Mouse (Mus musculus): ENCODE measurements at regions not wholly inside any gene's neighbourhood (a gene's known extent, or its start where the extent isn't known, plus 50 kb on each side); places are given as distances from the start of the nearest gene placed in this dataset.

GRCm38 (mm10) chr14:104410730-104411129 lies 57.1 kb downstream of the Pou4f1 start:
- no peaks in the 10 kb centered on the region for H3K27me3 ChIP-seq (ENCODE audit: control insufficient read depth, insufficient read depth, low read length)
- no peak for DNase-seq
- H3K4me1 ChIP-seq (replicated peaks; ENCODE audit: control insufficient read depth, insufficient read depth, low read length): no peaks in the 10 kb centered on the region
- no peaks in the 10 kb centered on the region for H3K36me3 ChIP-seq (ENCODE audit: control insufficient read depth, insufficient read depth, low read length)
- TF ChIP-seq CTCF (IDR thresholded peaks at IDR 0.05; ENCODE audit: borderline replicate concordance, control insufficient read depth, extremely low read depth, insufficient read depth, low read length, poor library complexity) (no peak), POLR2A (IDR thresholded peaks at IDR 0.05; ENCODE audit: control insufficient read depth, extremely low read depth, insufficient read depth, low read length, poor library complexity) (no peak)
- 45% methylated on average over 2 of the region's 2 CpGs for WGBS
- no peak overlapping the region for H3K27ac ChIP-seq (ENCODE audit: control insufficient read depth, insufficient read depth, low read length)
- H3K4me3 ChIP-seq (ENCODE audit: control insufficient read depth, insufficient read depth, low read length): no peak overlapping the region

GRCm38 (mm10) chr14:104410292-104410691 lies 57.5 kb downstream of the Pou4f1 start:
- TF ChIP-seq POLR2A (IDR thresholded peaks at IDR 0.05; ENCODE audit: control insufficient read depth, extremely low read depth, insufficient read depth, low read length, poor library complexity) (no peak), CTCF (IDR thresholded peaks at IDR 0.05; ENCODE audit: borderline replicate concordance, control insufficient read depth, extremely low read depth, insufficient read depth, low read length, poor library complexity) (no peak)
- no peak for DNase-seq
- WGBS: 74% methylated on average over 6 of the region's 6 CpGs
- Histone ChIP-seq H3K4me1 (replicated peaks; ENCODE audit: control insufficient read depth, insufficient read depth, low read length) (no peaks in the 10 kb centered on the region), H3K27ac (ENCODE audit: control insufficient read depth, insufficient read depth, low read length) (no peak overlapping the region), H3K36me3 (ENCODE audit: control insufficient read depth, insufficient read depth, low read length) (no peaks in the 10 kb centered on the region), H3K27me3 (ENCODE audit: control insufficient read depth, insufficient read depth, low read length) (no peaks in the 10 kb centered on the region), H3K4me3 (ENCODE audit: control insufficient read depth, insufficient read depth, low read length) (no peak overlapping the region)

- no peak for DNase-seq
- no peak for TF ChIP-seq CTCF (IDR thresholded peaks at IDR 0.05; ENCODE audit: borderline replicate concordance, control insufficient read depth, extremely low read depth, insufficient read depth, low read length, poor library complexity)
- TF ChIP-seq POLR2A (IDR thresholded peaks at IDR 0.05; ENCODE audit: control insufficient read depth, extremely low read depth, insufficient read depth, low read length, poor library complexity): no peak
- no peak overlapping the region for H3K4me3 ChIP-seq (ENCODE audit: control insufficient read depth, insufficient read depth, low read length)
- no peaks in the 10 kb centered on the region for H3K4me1 ChIP-seq (replicated peaks; ENCODE audit: control insufficient read depth, insufficient read depth, low read length)
- H3K36me3 ChIP-seq (ENCODE audit: control insufficient read depth, insufficient read depth, low read length): no peaks in the 10 kb centered on the region
- H3K27ac ChIP-seq (ENCODE audit: control insufficient read depth, insufficient read depth, low read length): no peak overlapping the region
- 93% methylated on average over 3 of the region's 3 CpGs for WGBS
- no peaks in the 10 kb centered on the region for H3K27me3 ChIP-seq (ENCODE audit: control insufficient read depth, insufficient read depth, low read length)
Observed at GRCm38 (mm10) chr14:104406062-104406461, 61.7 kb downstream of the Pou4f1 start.

- H3K36me3 ChIP-seq (ENCODE audit: control insufficient read depth, insufficient read depth, low read length): no peaks in the 10 kb centered on the region
- no peaks in the 10 kb centered on the region for H3K27me3 ChIP-seq (ENCODE audit: control insufficient read depth, insufficient read depth, low read length)
- H3K27ac ChIP-seq (ENCODE audit: control insufficient read depth, insufficient read depth, low read length): no peak overlapping the region
- DNase-seq: no peak
- H3K4me3 ChIP-seq (ENCODE audit: control insufficient read depth, insufficient read depth, low read length): no peak overlapping the region
- WGBS: 91% methylated on average over 8 of the region's 8 CpGs
- TF ChIP-seq POLR2A (IDR thresholded peaks at IDR 0.05; ENCODE audit: control insufficient read depth, extremely low read depth, insufficient read depth, low read length, poor library complexity) (no peak), CTCF (IDR thresholded peaks at IDR 0.05; ENCODE audit: borderline replicate concordance, control insufficient read depth, extremely low read depth, insufficient read depth, low read length, poor library complexity) (no peak)
- H3K4me1 ChIP-seq (replicated peaks; ENCODE audit: control insufficient read depth, insufficient read depth, low read length): no peaks in the 10 kb centered on the region
Observed at GRCm38 (mm10) chr14:104389297-104390071, 78.3 kb downstream of the Pou4f1 start.

GRCm38 (mm10) chr14:104388879-104389278 lies 78.9 kb downstream of the Pou4f1 start:
- WGBS: 91% methylated on average over 2 of the region's 2 CpGs

GRCm38 (mm10) chr14:104380986-104381385 lies 86.8 kb downstream of the Pou4f1 start:
- Histone ChIP-seq H3K27me3 (ENCODE audit: control insufficient read depth, insufficient read depth, low read length) (no peaks in the 10 kb centered on the region), H3K27ac (ENCODE audit: control insufficient read depth, insufficient read depth, low read length) (no peak overlapping the region), H3K4me3 (ENCODE audit: control insufficient read depth, insufficient read depth, low read length) (no peak overlapping the region), H3K4me1 (replicated peaks; ENCODE audit: control insufficient read depth, insufficient read depth, low read length) (no peaks in the 10 kb centered on the region), H3K36me3 (ENCODE audit: control insufficient read depth, insufficient read depth, low read length) (no peaks in the 10 kb centered on the region)
- TF ChIP-seq CTCF (IDR thresholded peaks at IDR 0.05; ENCODE audit: borderline replicate concordance, control insufficient read depth, extremely low read depth, insufficient read depth, low read length, poor library complexity) (no peak), POLR2A (IDR thresholded peaks at IDR 0.05; ENCODE audit: control insufficient read depth, extremely low read depth, insufficient read depth, low read length, poor library complexity) (no peak)
- no peak for DNase-seq
- 84% methylated on average over 5 of the region's 5 CpGs for WGBS

More at GRCm38 (mm10) chr14:104388879-104389278, 78.9 kb downstream of the Pou4f1 start:
- Histone ChIP-seq H3K27ac (ENCODE audit: control insufficient read depth, insufficient read depth, low read length) (no peak overlapping the region), H3K4me3 (ENCODE audit: control insufficient read depth, insufficient read depth, low read length) (no peak overlapping the region), H3K27me3 (ENCODE audit: control insufficient read depth, insufficient read depth, low read length) (no peaks in the 10 kb centered on the region), H3K4me1 (replicated peaks; ENCODE audit: control insufficient read depth, insufficient read depth, low read length) (no peaks in the 10 kb centered on the region), H3K36me3 (ENCODE audit: control insufficient read depth, insufficient read depth, low read length) (no peaks in the 10 kb centered on the region)
- TF ChIP-seq POLR2A (IDR thresholded peaks at IDR 0.05; ENCODE audit: control insufficient read depth, extremely low read depth, insufficient read depth, low read length, poor library complexity) (no peak), CTCF (IDR thresholded peaks at IDR 0.05; ENCODE audit: borderline replicate concordance, control insufficient read depth, extremely low read depth, insufficient read depth, low read length, poor library complexity) (no peak)
- no peak for DNase-seq
